Mouse (Mus musculus): ENCODE measurements around the gene Aqp3. TPM values are rescaled to one million over a fixed set of nuclear protein-coding genes. Genes with fewer than 3 reads are reported as not detected.

Aqp3 gene
- total RNA-seq, 1 experiment from 2014 or later = 1.2 TPM

Other genes with a start within 250 kb of the Aqp3 start
- gene B4galt1, start 244.2 kb downstream of the Aqp3 start, total RNA-seq (2017) = 28.4 and 31.2 TPM in 2 replicates
- gene Spink4, start 178.1 kb downstream of the Aqp3 start, total RNA-seq (2017) = not detected in 2 replicates
- gene Bag1, start 149.9 kb downstream of the Aqp3 start, total RNA-seq (2017) = 134 and 143 TPM in 2 replicates
- gene Chmp5, start 149.8 kb downstream of the Aqp3 start, total RNA-seq (2017) = 111 and 126 TPM in 2 replicates
- gene Nfx1, start 127.3 kb downstream of the Aqp3 start, total RNA-seq (2017) = 84.3 and 110 TPM in 2 replicates
- gene Aqp7, start 50.0 kb downstream of the Aqp3 start, total RNA-seq (2017) = not detected in 2 replicates
- gene Nol6, start 26.3 kb upstream of the Aqp3 start, total RNA-seq (2017) = 13.2 and 15.6 TPM in 2 replicates
- gene Ube2r2, start 37.6 kb upstream of the Aqp3 start, total RNA-seq (2017) = 49.2 and 56.8 TPM in 2 replicates
- 23.9 and 25.0 TPM in 2 replicates for gene Ubap2, start 177.0 kb upstream of the Aqp3 start, total RNA-seq (2017)
- 83.2 and 88.3 TPM in 2 replicates for gene Dcaf12, start 216.7 kb upstream of the Aqp3 start, total RNA-seq (2017)

Measured in neutrophil, adult 5-6 weeks (primary cell).